ENCODE assay signal across 8 mouse cellular contexts in the genomic region with DNA sequence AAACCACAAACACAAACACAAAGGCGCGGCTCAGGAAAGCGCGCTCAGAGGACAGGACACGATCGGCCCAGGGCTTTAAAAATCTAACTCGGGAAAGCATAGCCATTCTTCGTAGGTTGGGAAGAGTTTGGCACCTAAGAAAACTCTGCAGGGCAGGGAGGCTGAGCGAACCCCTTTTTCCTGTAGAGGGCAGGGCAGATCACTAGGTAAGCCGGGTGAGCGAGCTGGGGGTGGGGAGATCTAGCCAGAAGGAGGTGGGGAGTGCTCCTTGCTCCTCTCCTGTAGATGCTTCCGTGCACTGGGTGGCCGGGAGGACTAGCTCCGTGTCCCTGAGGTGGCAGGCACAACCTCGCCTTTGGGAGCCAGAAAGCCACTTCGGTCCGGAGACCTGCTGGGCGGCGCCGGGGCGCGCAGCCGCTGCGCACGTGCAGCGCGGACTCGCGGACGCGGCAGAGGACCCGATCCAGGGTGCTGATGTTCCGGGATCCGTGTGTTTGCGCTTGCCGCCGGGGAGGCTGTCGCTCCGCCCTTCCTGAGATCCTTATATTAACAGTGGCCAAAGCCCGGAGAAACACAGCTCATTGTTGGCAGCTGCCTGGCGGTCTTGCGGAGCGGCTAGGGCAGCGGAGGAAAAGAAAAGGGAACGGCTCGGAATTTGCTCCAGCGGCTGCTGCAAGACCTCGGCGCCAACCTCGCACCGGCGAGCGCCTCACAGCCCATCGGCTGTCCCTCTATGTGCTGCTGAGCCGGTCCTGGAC. TPM values are rescaled to one million over a fixed set of nuclear protein-coding genes. Genes with fewer than 3 reads are reported as not detected.
DNase-seq lines count a peak whose midpoint lies in the region; ATAC-seq lines count a peak whose summit lies in the region.

A gene (plus strand): TSS at position 566 of the 758 bp plus-strand sequence.

- under 1% methylated on average over 55 of the region's 55 CpGs for WGBS in heart, embryonic 14.5 days
- under 1% methylated on average over 55 of the region's 55 CpGs for WGBS in liver, embryonic 13.5 days (ENCODE audit: insufficient replicate concordance)
- WGBS in stomach, embryonic 16.5 days = 0% methylated on average over 55 of the region's 55 CpGs

- H3K4me2 ChIP-seq in heart, embryonic 14.5 days (ENCODE audit: low read length) = peak within 1 kb of the TSS; percentile 88
- H3K4me2 ChIP-seq in liver, embryonic 13.5 days = peak within 1 kb of the TSS; percentile 99
- H3K4me2 ChIP-seq in stomach, embryonic 16.5 days (ENCODE audit: low read depth, low read length) = peak within 1 kb of the TSS; percentile 76

- peaks cover 2% of the 10 kb centered on the region; the same call in 1 of the 2 replicates for H3K4me1 ChIP-seq in brown adipose tissue, adult 24 weeks (ENCODE audit: control insufficient read depth, insufficient read depth, insufficient read length, low read length)
- peaks cover 12 to 36% of the 10 kb centered on the region in 2 experiments for H3K4me1 ChIP-seq in heart, embryonic 14.5 days (ENCODE audit: control insufficient read depth in 2 of 2, insufficient read depth in 2 of 2, low read length in 2 of 2)
- peaks cover 79% of the 10 kb centered on the region for H3K4me1 ChIP-seq in liver, embryonic 13.5 days (replicated peaks)
- peaks cover 16% of the 10 kb centered on the region for H3K4me1 ChIP-seq in stomach, embryonic 16.5 days (ENCODE audit: control insufficient read depth, insufficient read depth, low read length)

- no peaks in the 10 kb centered on the region for H3K9me3 ChIP-seq in heart, embryonic 14.5 days (ENCODE audit: control insufficient read depth, low read length)
- no peaks in the 10 kb centered on the region for H3K9me3 ChIP-seq in liver, embryonic 13.5 days (replicated peaks)
- H3K9me3 ChIP-seq in stomach, embryonic 16.5 days (replicated peaks; ENCODE audit: control insufficient read depth, low read length) = no peaks in the 10 kb centered on the region

- H3K9ac ChIP-seq in heart, embryonic 14.5 days (ENCODE audit: low read length) = peak within 1 kb of the TSS; percentile 97
- H3K9ac ChIP-seq in liver, embryonic 13.5 days = peak within 1 kb of the TSS; percentile 92
- H3K9ac ChIP-seq in stomach, embryonic 16.5 days (ENCODE audit: low read length) = peak within 1 kb of the TSS; percentile 85

- H3K27ac ChIP-seq in brown adipose tissue, adult 24 weeks (replicated peaks; ENCODE audit: low read depth, low read length) = peak within 1 kb of the TSS; percentile 77
- H3K27ac ChIP-seq in heart, embryonic 14.5 days (replicated peaks in 1 of 2; ENCODE audit: control insufficient read depth in 1 of 2, insufficient read depth in 1 of 2, low read depth in 2 of 2, low read length in 2 of 2) = peak within 1 kb of the TSS; percentile 99 to 100
- peak within 1 kb of the TSS; percentile 98 for H3K27ac ChIP-seq in liver, embryonic 13.5 days
- H3K27ac ChIP-seq in stomach, embryonic 16.5 days (ENCODE audit: low read length) = peak within 1 kb of the TSS; percentile 99

- no peaks in the 10 kb centered on the region for H3K27me3 ChIP-seq in heart, embryonic 14.5 days (ENCODE audit: control insufficient read depth, insufficient read depth, low read length)
- no peaks in the 10 kb centered on the region for H3K27me3 ChIP-seq in liver, embryonic 13.5 days
- no peaks in the 10 kb centered on the region for H3K27me3 ChIP-seq in stomach, embryonic 16.5 days (ENCODE audit: control insufficient read depth, insufficient read depth, low read length)

- no peaks in the 10 kb centered on the region for H3K36me3 ChIP-seq in heart, embryonic 14.5 days (ENCODE audit: control insufficient read depth, insufficient read depth, low read length)
- peaks cover 9% of the 10 kb centered on the region; the same call in 1 of the 2 replicates for H3K36me3 ChIP-seq in liver, embryonic 13.5 days
- H3K36me3 ChIP-seq in stomach, embryonic 16.5 days (ENCODE audit: control insufficient read depth, insufficient read depth, low read length) = no peaks in the 10 kb centered on the region

- peak; percentile 96 for DNase-seq in CD4-positive, CD25-positive, alpha-beta regulatory T cell, adult 2 months (ENCODE audit: low read depth, low spot score)
- peak; percentile 84 for DNase-seq in fibroblast of lung, adult 2 months (ENCODE audit: low read depth)
- peak; percentile 98 for DNase-seq in kidney, postnatal 14 days
- peak; percentile 95 for DNase-seq in liver, embryonic 13.5 days
- DNase-seq in neural tube, embryonic 10.5 days (ENCODE audit: extremely low spot score, low spot score) = peak; percentile 99

- peak within 1 kb of the TSS; percentile 81 for H3K4me3 ChIP-seq in brown adipose tissue, adult 24 weeks (ENCODE audit: insufficient read depth, low read depth, low read length)
- peak within 1 kb of the TSS; percentile 94 to 97 for H3K4me3 ChIP-seq in heart, embryonic 14.5 days (ENCODE audit: control insufficient read depth in 1 of 2, insufficient read depth in 1 of 2, low read depth in 1 of 2, low read length in 2 of 2)
- H3K4me3 ChIP-seq in liver, embryonic 13.5 days (replicated peaks) = peak within 1 kb of the TSS; percentile 90
- peak within 1 kb of the TSS; percentile 64 for H3K4me3 ChIP-seq in stomach, embryonic 16.5 days (replicated peaks; ENCODE audit: low read length)

- ATAC-seq in heart, embryonic 14.5 days (ENCODE audit: insufficient number of reproducible peaks, insufficient read depth, low FRiP score, low read depth) = peak; percentile 71
- peak; percentile 79 for ATAC-seq in liver, embryonic 13.5 days (ENCODE audit: low read depth)
- ATAC-seq in stomach, embryonic 16.5 days (ENCODE audit: insufficient read depth, low FRiP score) = peak; percentile 86

RNA-seq across cellular contexts. Expression of the gene that starts here (rescaled TPM):
- polyA plus RNA-seq in brown adipose tissue, adult 24 weeks (2012; ENCODE audit: insufficient read depth, insufficient read length, missing spikeins) = 12.4 and 14.9 TPM in 2 replicates
- 34.8 and 37.2 TPM in 2 replicates for polyA plus RNA-seq in heart, embryonic 14.5 days (2014; fragmentation: Nextera tagmentation; extraction: Ambion mirVana)
- polyA plus RNA-seq in liver, embryonic 13.5 days (2015; fragmentation: Nextera tagmentation; extraction: Ambion mirVana) = 16.9 and 22.2 TPM in 2 replicates
- polyA plus RNA-seq in stomach, embryonic 16.5 days (2015; fragmentation: Nextera tagmentation; extraction: Ambion mirVana) = 19.1 and 20.7 TPM in 2 replicates

Comparison
In these comparisons a context has a peak if more than half of its experiments do, and no peak if none do; other contexts are left out.
1. Peak in every context shown above with its lines: DNase-seq, ATAC-seq, H3K4me3 ChIP-seq and H3K27ac ChIP-seq.